Mouse (Mus musculus) right cerebral cortex, postnatal 36 days (tissue): ENCODE results near the gene Lrp1.

ENCODE experiments used
- DNase-seq, 2 experiments: peaks; one replicate each; pipeline ENCODE4 v3.0.0; 2022; ENCODE audit warnings: low spot score in 2 of 2, mixed read lengths in 1 of 2

Gene Lrp1

DNA sequence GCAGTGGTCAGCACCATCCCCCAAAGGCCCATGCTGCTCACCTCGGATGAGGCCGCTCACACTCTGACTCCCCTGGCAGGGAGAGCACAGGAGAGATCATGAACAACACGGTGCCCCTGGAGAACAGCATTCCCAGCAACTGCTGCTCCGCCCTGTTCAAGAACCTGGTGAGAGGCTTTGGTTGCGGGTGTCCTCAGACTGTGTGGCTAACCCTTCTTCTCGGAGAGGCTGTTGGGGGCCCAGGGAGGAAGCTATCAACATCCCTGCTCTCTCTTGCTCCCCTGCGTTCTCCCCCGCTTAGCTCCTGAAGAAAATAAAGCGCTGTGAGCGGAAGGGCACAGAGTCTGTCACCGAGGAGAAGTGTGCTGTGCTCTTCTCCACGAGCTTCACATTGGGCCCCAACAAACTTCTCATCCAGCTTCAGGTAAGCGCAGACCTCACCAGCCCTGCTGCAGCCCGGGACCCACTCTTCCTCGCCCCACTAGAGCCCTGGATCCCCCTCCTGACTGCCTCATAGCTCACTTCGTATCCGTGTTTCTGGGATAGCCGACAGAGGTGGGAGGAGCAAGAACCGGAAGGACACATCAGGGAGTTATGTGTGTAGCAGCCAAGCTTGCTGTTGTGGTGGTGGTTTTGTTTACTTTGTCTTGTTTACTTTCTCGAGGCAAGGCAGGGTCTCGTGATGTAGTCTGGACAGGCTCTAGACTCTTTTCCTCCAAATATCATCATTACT is 32.1 kb upstream of the Lrp1 start:
- DNase-seq: no peak

DNA sequence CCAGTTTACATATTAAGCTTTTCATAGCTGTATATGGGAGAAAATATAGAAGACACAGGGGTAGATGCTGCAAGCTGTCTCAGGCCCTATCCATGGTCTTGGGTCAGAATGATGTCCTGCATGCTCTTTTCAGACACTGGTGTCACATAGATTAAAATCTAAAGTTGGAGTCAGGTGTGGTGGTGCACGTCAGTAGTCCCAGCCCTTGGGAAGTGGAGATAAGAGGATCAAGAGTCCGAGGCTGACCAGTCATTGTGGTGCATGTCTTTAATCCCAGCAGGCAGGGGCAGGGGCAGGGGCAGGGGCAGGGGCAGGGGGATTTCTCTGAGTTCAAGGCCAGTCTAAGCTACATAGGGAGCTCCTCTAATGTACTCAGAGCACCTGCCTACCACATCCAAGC is 24.8 kb upstream of the Lrp1 start:
- no peak for DNase-seq

DNA sequence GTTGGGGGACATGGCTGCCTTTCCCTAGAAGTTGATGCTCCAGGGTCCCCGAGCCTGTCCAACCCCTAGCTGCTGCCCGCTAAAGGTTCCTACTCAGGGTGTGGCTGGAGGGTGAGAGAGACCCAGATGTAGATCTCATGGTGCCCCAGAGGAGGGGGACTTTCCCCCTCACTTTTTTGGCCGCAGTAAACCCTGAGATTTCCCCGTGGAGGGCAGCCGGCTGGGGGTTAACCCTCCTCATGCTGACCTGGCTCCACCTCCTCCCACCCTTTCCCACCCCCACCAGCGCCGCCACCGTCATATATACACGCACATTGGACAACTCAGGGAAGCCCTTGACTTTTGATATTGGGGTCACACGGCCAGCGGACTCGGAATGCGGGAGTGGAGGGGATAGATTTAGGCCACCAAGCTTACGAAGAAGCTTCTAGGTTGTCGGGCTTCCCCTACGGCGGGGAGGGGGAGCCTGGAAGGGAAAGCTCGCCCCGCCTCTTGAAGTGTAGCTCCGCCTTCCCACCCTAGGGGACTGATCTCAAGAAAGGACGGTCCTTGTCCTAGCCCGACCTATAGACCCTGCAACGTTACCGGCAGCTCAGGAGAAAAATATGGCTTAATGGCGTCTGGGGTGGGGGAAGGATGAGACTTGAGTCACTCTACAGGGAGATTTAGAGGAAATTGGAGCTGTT is 22.7 kb upstream of the Lrp1 start:
- no peak for DNase-seq

DNA sequence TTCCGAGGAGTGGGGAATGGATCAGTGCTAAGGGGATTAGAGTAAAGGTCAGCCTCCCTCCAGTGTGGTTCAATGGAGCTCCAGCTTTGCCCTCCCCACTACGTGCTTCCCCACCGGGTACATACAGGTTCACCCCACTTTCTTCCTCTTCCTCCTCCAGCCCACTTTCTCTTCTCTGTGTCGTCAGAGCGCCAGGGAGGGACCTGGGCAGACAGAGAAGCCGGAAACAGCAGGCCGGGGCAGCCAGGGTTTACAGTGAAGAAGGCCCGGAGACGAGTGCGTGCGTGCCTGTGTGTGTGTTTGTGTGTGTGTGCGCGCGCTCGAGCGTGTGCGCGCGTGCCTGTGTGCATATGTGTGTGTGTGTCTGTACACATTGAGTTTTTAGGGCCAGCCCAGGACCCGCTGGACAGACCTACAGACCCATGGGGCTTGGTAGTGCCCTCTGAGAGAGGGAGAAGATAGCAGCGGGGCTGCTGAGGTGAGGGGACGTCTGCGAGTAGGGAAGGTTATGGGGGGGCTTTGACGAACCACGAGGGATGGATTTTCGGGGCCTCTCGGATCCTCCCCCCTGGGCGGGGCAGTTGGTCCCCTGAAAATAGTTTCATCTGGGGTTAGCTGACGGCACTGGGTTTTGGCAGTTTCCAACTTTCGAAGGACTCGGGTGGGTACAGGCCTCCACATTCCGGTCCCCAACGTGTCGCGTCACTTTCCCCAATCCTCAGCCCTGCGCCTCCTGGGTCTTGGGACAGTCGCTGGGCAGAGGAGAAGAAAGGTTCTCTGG is 22.0 kb upstream of the Lrp1 start, which contains the start of gene Stat6:
Gene Stat6 (plus strand): TSS at position 215 of the 781 bp plus-strand sequence.
- no peak for DNase-seq

DNA sequence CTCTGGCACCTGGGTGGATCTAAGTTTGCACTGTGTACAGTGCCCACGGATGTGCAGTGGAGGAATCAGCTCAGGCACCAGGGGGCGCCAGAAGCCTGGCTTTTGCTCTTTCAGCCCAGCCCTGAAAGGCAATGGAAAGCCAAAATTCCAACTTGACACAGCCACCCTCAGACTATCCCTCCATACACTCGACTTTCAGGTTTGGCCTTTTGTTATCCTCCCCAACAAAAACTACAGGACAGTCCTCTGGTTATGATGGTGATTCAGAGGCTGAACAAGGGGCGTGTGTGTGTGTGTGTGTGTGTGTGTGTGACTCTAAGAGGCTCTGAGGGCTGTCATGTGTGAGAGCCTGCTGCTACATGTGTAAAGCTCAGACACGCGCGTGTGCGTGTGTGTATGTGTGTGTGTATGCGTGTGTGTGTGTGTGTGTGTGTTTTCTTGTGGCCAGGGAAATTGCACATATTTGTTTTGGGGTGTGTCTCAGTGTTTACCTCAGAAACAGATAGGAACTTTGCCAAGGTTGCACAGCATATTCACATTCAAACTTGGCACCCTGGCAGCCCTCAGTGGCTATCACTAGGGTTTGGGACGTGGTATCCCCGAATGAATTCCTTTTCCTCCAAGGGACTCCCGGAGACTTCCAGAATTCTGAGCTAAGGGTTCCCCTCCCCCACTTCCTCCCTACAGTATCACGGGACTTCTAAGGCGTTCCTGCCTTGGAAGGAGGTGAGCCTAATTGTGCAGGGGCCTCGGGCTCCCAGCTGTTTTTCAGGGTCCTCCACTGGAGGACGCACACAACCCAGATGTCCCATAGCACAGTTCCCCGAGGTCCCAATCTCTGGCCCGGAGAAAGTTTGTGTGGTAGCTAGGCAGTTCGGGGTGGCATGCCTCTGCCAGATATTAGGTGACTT is 21.2 kb upstream of the Lrp1 start:
- peak; percentile 72 to 75 for DNase-seq

DNA sequence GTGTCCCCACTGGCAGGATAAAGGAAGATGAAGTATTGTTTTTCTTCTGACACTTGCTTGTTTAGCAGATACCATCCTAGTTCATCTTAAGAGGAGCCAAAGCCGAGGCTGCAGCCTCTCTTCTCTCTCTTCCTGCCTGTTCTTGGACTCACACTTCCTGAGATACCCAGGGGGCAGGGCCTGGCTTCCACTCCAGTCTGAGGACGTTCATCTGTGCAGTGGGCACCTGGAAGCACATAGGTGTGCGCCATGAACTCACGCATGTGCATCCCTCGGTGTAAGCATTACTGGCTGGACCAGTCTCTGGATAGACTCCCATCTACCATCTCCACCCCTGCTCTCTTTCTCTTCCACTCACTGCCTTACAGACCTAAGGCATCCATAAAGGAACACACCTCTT is 19.5 kb upstream of the Lrp1 start:
- DNase-seq: no peak

DNA sequence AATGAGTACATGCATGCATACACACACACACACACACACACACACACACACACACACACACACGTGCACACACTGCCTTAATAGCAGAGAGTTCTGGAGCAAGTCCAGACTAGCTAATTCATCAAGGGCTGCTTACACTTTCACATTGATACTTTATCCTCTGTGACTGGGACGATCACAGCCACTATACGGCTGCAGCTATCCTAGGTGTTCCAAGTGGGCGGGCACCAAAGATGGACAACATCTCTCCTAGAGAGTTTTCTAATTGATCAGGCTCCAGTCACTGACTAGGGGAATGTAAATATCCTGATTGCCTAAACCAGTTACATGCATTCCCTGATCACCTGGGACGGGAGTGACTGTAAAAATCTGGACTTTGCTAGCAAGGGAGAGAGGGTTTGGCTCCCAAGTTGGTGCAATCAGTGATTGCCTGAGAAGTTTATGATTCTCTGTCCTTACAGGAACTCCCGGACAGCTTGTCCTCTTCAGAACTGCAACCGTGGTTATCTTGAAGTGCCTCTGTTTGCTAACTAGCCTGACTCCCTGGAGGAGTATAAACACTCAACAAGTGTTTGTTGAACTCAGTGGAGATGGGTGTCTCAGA is 11.8 kb upstream of the Lrp1 start:
- DNase-seq: no peak

DNA sequence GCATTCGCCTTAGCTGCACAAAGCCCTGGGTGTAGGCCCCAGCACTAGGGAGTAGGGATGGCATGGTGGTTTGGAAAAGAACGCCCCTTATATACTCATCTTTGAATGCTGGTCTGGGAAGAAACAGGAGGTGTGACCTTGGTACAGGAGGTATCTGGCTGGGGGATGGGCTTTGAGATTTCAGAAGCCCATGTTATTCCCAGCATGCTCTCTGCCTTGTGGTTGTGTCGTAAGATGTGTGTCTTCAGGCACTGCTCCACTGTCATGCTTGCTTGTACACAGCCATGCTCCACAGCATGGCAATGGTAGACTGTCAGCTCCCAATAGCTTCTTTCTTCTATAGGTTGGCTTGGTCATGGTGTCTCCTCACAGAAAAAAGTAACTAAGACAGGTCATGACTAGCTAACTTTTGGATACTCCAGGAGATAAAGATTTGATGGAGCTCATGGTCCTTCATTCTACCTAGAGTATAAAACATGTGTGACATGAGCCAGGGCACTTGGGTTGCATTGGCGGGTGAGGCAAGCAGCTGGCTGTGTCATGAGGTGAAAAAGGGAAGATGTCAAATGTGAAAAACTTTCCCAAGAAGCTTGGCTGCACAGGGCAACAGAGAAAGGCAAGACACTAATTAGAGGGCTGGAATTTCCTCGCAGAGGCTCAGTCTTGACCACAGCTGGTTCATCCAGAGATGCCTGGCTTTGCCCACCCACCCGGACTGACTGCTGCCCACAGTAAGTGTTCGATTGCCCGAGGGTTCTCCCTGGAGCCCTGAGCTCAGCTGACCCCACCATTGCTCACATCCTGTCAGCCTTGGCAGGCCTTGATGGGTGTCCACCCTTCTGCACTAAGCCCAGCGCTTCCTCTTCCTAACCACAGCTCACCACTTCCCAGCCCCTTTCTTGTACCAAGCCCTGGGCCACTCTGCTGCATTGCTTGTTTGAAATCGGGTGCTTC is 10.6 kb upstream of the Lrp1 start:
- DNase-seq: no peak

DNA sequence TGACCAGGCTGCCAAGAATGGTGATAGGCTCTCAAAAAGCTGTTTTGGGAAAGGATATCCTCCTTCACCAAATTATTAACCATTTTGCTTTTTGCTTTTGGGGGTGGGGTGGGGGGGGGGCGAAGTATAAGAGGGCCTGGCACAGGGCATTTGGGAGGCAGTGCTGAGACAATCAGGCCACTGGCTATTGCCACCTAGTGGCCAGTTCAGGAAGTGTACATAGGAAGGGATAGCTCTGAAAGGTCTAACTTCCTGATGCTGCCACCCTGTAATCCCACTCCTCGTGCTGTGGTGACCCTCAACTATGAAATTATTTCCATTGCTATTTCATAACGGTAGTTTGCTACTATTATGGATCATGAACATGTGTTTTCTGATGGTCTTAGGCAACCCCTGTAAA is 5.5 kb upstream of the Lrp1 start:
- no peak for DNase-seq

DNA sequence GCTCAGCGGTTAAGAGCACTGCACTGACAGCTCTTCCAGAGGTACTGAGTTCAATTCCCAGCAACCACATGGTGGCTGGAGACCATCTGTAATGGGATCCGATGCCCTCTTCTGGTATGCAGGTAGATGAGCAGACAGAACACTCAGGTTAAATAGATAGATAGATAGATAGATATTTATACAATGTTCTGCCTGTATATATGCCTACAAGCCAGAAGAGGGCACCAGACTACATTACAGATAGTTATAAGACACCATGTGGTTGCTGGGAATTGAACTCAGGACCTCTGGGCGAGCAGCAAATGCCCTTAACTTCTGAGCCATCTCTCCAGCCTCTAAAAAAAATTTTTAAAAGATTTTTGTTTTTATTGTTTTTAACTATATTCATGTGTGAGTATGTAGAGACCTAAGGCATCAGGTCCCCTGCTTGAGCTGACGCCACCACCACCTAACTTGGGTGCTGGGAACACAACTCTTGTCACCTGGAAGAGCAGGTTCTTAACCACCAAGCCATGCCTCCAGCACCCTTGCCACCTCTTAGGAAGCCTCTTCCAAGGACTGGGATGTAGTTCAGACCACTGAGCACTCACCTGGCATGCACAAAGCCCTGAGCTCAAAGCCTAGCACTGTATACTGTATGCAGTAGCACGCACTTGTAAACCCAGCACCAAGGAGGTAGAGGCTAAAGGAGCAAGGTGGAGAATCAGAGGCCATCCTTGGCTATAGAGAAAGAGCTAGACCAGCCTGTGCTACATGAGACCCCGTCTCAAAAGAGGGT is 2.7 kb upstream of the Lrp1 start:
- DNase-seq: no peak

DNA sequence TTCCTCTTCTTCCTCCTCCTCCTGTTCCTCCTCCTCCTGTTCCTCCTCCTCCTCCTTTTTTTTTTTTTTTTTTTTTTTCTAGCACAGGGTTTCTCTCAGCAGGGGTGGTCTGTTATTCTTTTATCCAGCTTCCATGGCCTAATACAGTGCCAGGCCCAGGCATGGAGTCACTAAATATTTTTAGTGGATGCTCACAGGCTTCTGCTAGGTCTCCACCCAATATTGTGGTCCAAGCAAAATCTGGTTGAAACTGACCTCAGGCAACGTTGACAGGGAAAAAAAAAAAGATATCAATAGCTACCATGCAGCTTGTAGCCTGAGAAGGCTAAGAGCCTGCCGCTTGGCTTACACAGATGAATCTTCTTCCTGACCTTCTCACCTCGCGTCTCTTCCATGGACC is 1.7 kb upstream of the Lrp1 start:
- no peak for DNase-seq

DNA sequence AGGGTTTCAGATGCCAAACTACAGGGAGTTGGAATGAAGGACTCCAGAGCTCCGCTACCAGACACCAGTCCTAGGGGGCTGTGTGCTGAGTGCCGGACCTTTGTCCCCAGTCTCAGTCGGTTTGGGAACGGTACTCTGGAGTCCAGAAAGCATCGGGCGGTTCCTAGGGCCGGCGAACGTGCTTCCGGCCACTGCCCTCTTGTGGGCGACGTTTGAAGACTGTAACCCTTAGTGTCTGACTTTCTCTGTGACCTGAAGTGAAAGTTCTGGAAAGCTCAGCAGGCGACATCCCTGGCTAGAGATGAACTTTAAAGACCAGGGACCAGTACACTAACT is 1.1 kb upstream of the Lrp1 start:
- no peak for DNase-seq

DNA sequence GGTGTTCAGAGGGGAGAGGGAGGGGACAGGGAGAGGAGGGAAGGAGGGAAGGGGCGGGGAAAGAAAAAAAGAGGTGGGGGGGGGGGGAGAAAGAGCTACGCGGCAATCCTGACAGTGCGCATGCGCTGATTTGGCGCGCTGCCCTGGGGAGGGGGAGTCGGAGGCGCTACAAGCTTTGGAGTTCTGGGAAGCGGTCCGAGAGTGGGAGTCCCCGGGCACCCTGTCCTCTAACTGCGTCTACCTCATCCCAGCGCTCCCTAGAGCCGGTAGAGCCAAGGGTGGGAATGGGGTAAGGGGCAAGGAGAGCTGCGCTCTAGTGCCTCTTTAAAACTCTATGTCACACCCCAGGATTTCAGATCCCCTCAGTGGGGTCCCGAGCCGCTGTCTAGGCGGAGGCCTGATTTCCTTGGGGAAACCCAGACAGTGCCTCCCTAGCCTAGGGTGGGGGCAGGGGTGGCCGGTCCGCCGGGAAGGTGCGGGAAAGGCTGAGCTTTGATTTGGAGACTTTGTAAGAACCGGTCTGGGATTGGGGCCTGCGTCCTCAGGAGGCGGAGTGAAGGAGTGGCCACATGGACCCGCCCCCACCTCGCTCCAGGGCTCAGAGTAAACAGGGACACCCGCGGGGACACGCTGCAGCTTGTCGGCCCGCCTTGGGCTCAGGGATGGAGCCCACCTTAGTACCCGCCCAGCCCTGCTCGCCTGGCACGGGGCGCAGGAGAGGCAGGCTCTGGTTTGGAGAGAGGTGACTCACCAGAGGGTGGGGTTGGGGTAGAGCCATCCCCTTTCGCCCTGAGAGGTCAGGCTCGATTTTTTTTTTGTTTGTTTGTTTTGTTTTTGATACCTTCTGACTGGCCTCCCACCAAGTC is 476 bp upstream of the Lrp1 start:
- DNase-seq: peak; percentile 86 to 87

DNA sequence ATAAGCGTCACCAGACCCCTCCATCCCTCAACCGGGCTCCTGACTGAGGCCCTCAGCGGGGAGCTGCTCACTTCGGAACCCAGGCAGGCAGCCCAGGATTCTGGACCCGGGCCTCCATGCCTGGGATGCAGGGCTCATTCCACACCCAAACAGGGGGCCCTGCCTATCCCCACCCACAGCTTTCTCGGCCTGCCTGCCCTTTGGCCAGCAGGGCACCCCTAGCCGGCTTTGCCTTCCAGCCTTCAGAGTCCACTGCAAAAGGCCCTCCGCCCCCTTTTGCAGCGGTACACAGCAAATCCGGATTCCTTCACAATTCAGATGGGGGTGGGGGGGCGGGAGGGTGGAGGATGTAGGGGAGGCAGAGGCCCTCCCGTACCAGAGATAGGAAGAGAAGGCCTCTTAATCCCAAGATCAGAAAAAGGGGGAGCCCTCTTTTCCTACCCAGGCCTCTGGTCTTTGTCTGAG is 975 bp downstream of the Lrp1 start:
- DNase-seq: no peak

DNA sequence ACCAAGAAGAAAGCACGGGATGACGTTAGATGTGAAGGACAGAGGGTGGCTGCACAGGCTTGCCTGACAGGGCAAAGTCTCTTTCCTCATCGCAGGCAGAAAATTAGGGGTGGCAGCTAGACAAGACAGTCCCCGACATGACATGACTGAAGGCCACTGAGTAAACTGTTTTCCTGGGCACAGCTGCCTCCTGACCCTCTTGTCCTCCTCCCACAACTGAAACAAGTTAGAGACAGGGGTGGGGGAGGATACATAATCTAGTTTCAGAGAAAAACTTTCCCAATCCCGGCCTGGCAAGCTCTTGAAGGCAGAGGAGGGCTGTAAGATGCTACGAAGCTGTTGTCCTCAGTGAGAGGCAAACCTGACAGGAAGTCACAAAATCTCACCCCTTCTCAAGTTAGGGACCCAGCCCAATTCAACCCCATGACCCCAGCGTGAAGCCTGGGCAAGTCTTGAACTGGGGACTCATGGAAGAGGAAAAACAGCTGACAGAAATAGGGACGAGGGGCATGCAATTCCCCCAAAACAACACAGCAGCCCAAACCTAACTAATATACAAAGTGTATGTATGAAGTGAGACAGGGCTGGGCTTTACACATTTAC is 1.7 kb downstream of the Lrp1 start:
- no peak for DNase-seq

DNA sequence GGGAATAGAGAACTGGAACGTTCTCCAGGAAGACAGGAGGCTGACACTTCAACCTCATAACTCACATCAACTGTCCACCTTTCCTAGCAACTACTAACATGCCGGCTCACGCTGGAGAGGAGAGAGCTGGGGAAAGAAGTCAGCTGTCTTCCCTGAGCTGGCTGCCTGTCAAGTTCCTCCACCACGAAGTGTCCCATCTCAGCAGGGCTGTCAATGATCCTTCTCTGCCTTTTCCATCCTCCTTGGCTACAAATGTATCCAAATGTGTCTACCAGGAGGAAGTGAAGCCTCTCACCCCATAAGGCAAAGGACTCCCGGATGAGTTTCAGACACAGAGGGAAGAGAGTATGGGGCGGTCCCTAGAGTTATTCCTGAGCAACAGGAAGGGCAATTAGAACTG is 2.8 kb downstream of the Lrp1 start:
- no peak for DNase-seq

DNA sequence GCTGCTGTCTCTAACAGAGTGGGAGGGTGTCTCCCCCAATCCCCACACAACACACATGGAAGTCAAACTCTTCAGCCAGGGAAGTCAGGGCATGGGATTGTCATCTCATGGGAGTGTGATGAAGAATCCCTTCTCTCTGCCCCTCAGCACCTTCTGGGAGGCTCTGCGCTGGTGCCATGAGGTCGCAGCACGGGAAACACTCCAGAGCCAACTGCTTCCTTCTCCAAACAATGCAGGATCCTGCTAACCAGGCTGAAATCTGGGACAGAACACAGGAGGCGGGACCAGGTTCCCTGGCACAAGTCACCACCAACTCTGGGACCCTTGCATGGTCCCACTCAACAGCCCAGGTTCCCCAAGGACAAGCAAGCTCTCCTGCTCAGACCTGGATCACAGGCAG is 3.7 kb downstream of the Lrp1 start:
- DNase-seq: no peak

DNA sequence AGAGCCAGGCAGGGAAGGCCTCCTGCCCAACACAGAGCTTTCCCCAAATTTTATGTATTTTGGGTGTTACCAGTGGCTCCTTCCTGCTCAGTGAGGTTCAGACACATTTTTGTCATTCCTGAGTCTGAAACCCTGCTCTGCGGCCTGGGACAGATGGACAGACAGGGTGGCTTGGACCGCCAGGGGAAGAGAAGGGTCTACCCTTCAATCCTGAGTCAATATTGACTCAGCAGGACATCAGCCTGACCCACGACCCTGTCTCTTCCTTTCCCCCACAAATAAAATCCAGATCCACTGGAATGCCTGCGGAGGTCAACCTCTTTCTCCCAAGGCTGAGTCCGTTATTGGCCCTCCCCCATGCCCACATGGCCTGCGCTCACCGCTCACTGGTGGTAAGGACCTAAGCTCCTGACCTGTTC is 4.7 kb downstream of the Lrp1 start:
- no peak for DNase-seq
